Mouse (Mus musculus): ENCODE results near the gene Rnf19b.

- TF ChIP-seq POLR2A (IDR thresholded peaks at IDR 0.05; ENCODE audit: low read depth, low read length) (no peak), UBTF (IDR thresholded peaks at IDR 0.05; ENCODE audit: low read depth, low read length) (no peak), CTCF (conservative IDR thresholded peaks at IDR 0.05 in 1 of 2, IDR thresholded peaks at IDR 0.05 in 1 of 2; ENCODE audit: low read depth in 2 of 2, low read length in 2 of 2) (no peak), E2F4 (IDR thresholded peaks at IDR 0.05; ENCODE audit: insufficient replicate concordance, low read depth, low read length) (no peak), JUN (IDR thresholded peaks at IDR 0.05; ENCODE audit: insufficient read depth, low read depth, low read length) (no peak), ZC3H11A (IDR thresholded peaks at IDR 0.05; ENCODE audit: low read depth, low read length) (no peak), RAD21 (IDR thresholded peaks at IDR 0.05; ENCODE audit: low read depth, low read length) (no peak), EP300 (IDR thresholded peaks at IDR 0.05; ENCODE audit: low read length) (0 out of 2 replicates have a peak, but pooled peaks have one; percentile 8), JUND (conservative IDR thresholded peaks at IDR 0.05; ENCODE audit: low read depth, low read length) (no peak), HCFC1 (IDR thresholded peaks at IDR 0.05; ENCODE audit: low read depth, low read length) (0 out of 2 replicates have a peak, but pooled peaks have one; percentile 14), NRF1 (IDR thresholded peaks at IDR 0.05; ENCODE audit: low read depth, low read length) (no peak), MAZ (IDR thresholded peaks at IDR 0.05; ENCODE audit: low read depth, low read length) (no peak), MAFK (IDR thresholded peaks at IDR 0.05; ENCODE audit: insufficient replicate concordance, low read length) (no peak), ETS1 (conservative IDR thresholded peaks at IDR 0.05; ENCODE audit: low read depth, low read length) (no peak)
These were observed 72.8 kb downstream of the Rnf19b start for GRCm38 (mm10) chr4:129130755-129131303.

Measured in CH12.LX (cell line).